Mouse (Mus musculus) embryonic facial prominence, embryonic 14.5 days (tissue): ENCODE measurements at regions not wholly inside any gene's neighbourhood (a gene's known extent, or its start where the extent isn't known, plus 50 kb on each side); places are given as distances from the start of the nearest gene placed in this dataset.

ENCODE experiments used
- ATAC-seq: fragments of 200-750 bp; cut with Nextera tagmentation; 2 replicates; pipeline ENCODE4 v1.8.0; 2017; ENCODE audit warnings: low read depth, moderate number of reproducible peaks, moderate TSS enrichment
- DNase-seq: peaks from one replicate; pipeline ENCODE4 v3.0.0-alpha.2; 2015; ENCODE audit warnings: low spot score
- H3K27ac ChIP-seq: fragments of 300-500 bp; sonication (generic); replicated peaks from 2 replicates; pipeline ENCODE4 v1.5.1; 2014; ENCODE audit warnings: low read depth, mild to moderate bottlenecking, low read length, moderate library complexity
- H3K27me3 ChIP-seq: fragments of 300-500 bp; sonication (generic); replicated peaks from 2 replicates; pipeline ENCODE4 v1.6.1; 2014; ENCODE audit warnings: low read length; ENCODE audit not compliant: control insufficient read depth, insufficient read depth
- H3K36me3 ChIP-seq: fragments of 300-500 bp; sonication (generic); 2 replicates; pipeline ENCODE4 v1.6.1; 2014; ENCODE audit warnings: low read length, mixed read lengths; ENCODE audit not compliant: control insufficient read depth, insufficient read depth
- H3K4me1 ChIP-seq: fragments of 300-500 bp; sonication (generic); 2 replicates; pipeline ENCODE4 v1.6.1; 2014; ENCODE audit warnings: antibody characterized with exemption, low read length; ENCODE audit not compliant: control insufficient read depth, insufficient read depth
- H3K4me2 ChIP-seq: fragments of 300-500 bp; sonication (generic); 2 replicates; pipeline ENCODE4 v1.6.1; 2014; ENCODE audit warnings: low read depth, mild to moderate bottlenecking, low read length, moderate library complexity, mixed read lengths
- H3K4me3 ChIP-seq: fragments of 300-500 bp; sonication (generic); 2 replicates; pipeline ENCODE4 v1.5.1; 2014; ENCODE audit warnings: low read depth, mild to moderate bottlenecking, low read length
- H3K9ac ChIP-seq: fragments of 300-500 bp; sonication (generic); 2 replicates; pipeline ENCODE4 v1.6.1; 2014; ENCODE audit warnings: low read depth, mild to moderate bottlenecking, low read length, moderate library complexity, mixed read lengths
- H3K9me3 ChIP-seq: fragments of 300-500 bp; sonication (generic); 2 replicates; pipeline ENCODE4 v1.6.1; 2016; ENCODE audit warnings: low read length; ENCODE audit not compliant: control insufficient read depth
- WGBS: fragments of 180-500 bp; shearing (Covaris S2); extraction: QIAGEN DNeasy Blood & Tissue Kit; methylation state at CpG from one replicate; pipeline ENCODE4 v1.1.7; 2014; 5-methylcytosine and 5-hydroxymethylcytosine counted together

- H3K4me3 ChIP-seq, result no peak overlapping the region
Measured at GRCm38 (mm10) chr15:69632306-69632705, 3131.6 kb upstream of the Lrrc6 start.

GRCm38 (mm10) chr15:69617998-69618397, 3117.3 kb upstream of the Lrrc6 start:
- H3K4me1 ChIP-seq, result no peaks in the 10 kb centered on the region
- H3K9ac ChIP-seq, result no peak overlapping the region
- H3K27me3 ChIP-seq, result no peaks in the 10 kb centered on the region
- H3K27ac ChIP-seq, result no peak overlapping the region
- H3K4me3 ChIP-seq, result no peak overlapping the region
- DNase-seq, result no peak
- H3K36me3 ChIP-seq, result no peaks in the 10 kb centered on the region
- H3K9me3 ChIP-seq, result no peaks in the 10 kb centered on the region
- WGBS, result 79% methylated on average over 2 of the region's 2 CpGs
- no peak for ATAC-seq
- no peak overlapping the region for H3K4me2 ChIP-seq

More at GRCm38 (mm10) chr15:69632306-69632705, 3131.6 kb upstream of the Lrrc6 start:
- Histone ChIP-seq H3K36me3 (no peaks in the 10 kb centered on the region), H3K27me3 (no peaks in the 10 kb centered on the region), H3K27ac (no peak overlapping the region), H3K9me3 (no peaks in the 10 kb centered on the region), H3K4me1 (no peaks in the 10 kb centered on the region), H3K9ac (no peak overlapping the region), H3K4me2 (no peak overlapping the region)
- ATAC-seq, result no peak
- peak; percentile 11 for DNase-seq

GRCm38 (mm10) chr15:69614048-69614447, 3113.3 kb upstream of the Lrrc6 start:
- Histone ChIP-seq H3K27ac (no peak overlapping the region), H3K27me3 (no peaks in the 10 kb centered on the region), H3K4me1 (no peaks in the 10 kb centered on the region), H3K36me3 (no peaks in the 10 kb centered on the region), H3K9me3 (no peaks in the 10 kb centered on the region), H3K9ac (no peak overlapping the region), H3K4me3 (no peak overlapping the region), H3K4me2 (no peak overlapping the region)
- 60% methylated on average over 3 of the region's 3 CpGs for WGBS
- ATAC-seq (no peak), DNase-seq (no peak)

GRCm38 (mm10) chr15:69591219-69592006, 3090.7 kb upstream of the Lrrc6 start:
- H3K27me3 ChIP-seq, result no peaks in the 10 kb centered on the region
- ATAC-seq (no peak), DNase-seq (peak; percentile 31)
- 24% methylated on average over 4 of the region's 4 CpGs for WGBS
- no peaks in the 10 kb centered on the region for H3K4me1 ChIP-seq
- no peaks in the 10 kb centered on the region for H3K9me3 ChIP-seq
- no peak overlapping the region for H3K9ac ChIP-seq
- H3K36me3 ChIP-seq, result no peaks in the 10 kb centered on the region
- H3K4me3 ChIP-seq, result no peak overlapping the region
- no peak overlapping the region for H3K27ac ChIP-seq
- H3K4me2 ChIP-seq, result no peak overlapping the region

GRCm38 (mm10) chr15:69588084-69588483, 3087.4 kb upstream of the Lrrc6 start:
- Histone ChIP-seq H3K9ac (no peak overlapping the region), H3K27me3 (no peaks in the 10 kb centered on the region), H3K4me2 (no peak overlapping the region), H3K4me3 (no peak overlapping the region), H3K27ac (no peak overlapping the region), H3K9me3 (no peaks in the 10 kb centered on the region), H3K36me3 (no peaks in the 10 kb centered on the region), H3K4me1 (no peaks in the 10 kb centered on the region)
- ATAC-seq (peak; percentile 74; the same call in 1 of the 2 replicates), DNase-seq (peak; percentile 59)
- WGBS, result 42% methylated on average over 5 of the region's 5 CpGs

- H3K36me3 ChIP-seq, result no peaks in the 10 kb centered on the region
- DNase-seq (peak; percentile 11), ATAC-seq (no peak)
- 21% methylated on average over 2 of the region's 2 CpGs for WGBS
- no peaks in the 10 kb centered on the region for H3K4me1 ChIP-seq
- no peak overlapping the region for H3K9ac ChIP-seq
- H3K9me3 ChIP-seq, result no peaks in the 10 kb centered on the region
- no peak overlapping the region for H3K27ac ChIP-seq
- no peaks in the 10 kb centered on the region for H3K27me3 ChIP-seq
- H3K4me3 ChIP-seq, result no peak overlapping the region
- no peak overlapping the region for H3K4me2 ChIP-seq
Measured at GRCm38 (mm10) chr15:69576742-69577141, 3076.0 kb upstream of the Lrrc6 start.

GRCm38 (mm10) chr15:69575611-69576153, 3075.0 kb upstream of the Lrrc6 start:
- no peak overlapping the region for H3K4me3 ChIP-seq
- H3K36me3 ChIP-seq, result no peaks in the 10 kb centered on the region
- peak; percentile 88 for DNase-seq
- no peaks in the 10 kb centered on the region for H3K4me1 ChIP-seq
- WGBS, result 50% methylated on average over 4 of the region's 4 CpGs
- no peak overlapping the region for H3K4me2 ChIP-seq
- H3K27ac ChIP-seq, result no peak overlapping the region
- H3K9me3 ChIP-seq, result no peaks in the 10 kb centered on the region
- no peaks in the 10 kb centered on the region for H3K27me3 ChIP-seq
- ATAC-seq, result peak; percentile 95
- H3K9ac ChIP-seq, result no peak overlapping the region

GRCm38 (mm10) chr15:69554171-69554570, 3053.5 kb upstream of the Lrrc6 start:
- 75% methylated on average over 3 of the region's 3 CpGs for WGBS
- DNase-seq (no peak), ATAC-seq (no peak)
- Histone ChIP-seq H3K27me3 (no peaks in the 10 kb centered on the region), H3K9ac (no peak overlapping the region), H3K9me3 (no peaks in the 10 kb centered on the region), H3K36me3 (no peaks in the 10 kb centered on the region), H3K27ac (no peak overlapping the region), H3K4me3 (no peak overlapping the region), H3K4me2 (no peak overlapping the region), H3K4me1 (no peaks in the 10 kb centered on the region)
